Mouse (Mus musculus) testis, postnatal 14 days (tissue): Measurements from ENCODE around the gene Sh2d6.
"Not testable (repeated sequence)": the region's sequence is repeated elsewhere in the genome, so short reads cannot be mapped to it uniquely, and the experiment has no call there.

Experiments
- DNase-seq: peaks from one replicate; pipeline ENCODE4 v3.0.0; 2021; ENCODE audit warnings: low spot score

Gene Sh2d6

GRCm38 (mm10) chr6:72503309-72503708 lies 18.2 kb downstream of the Sh2d6 start:
- DNase-seq, result no peak

GRCm38 (mm10) chr6:72498950-72499349 lies 22.6 kb downstream of the Sh2d6 start:
- DNase-seq, result no peak

- DNase-seq, result peak; percentile 39
Measured at GRCm38 (mm10) chr6:72492892-72493291, 28.6 kb downstream of the Sh2d6 start.

- no peak for DNase-seq
Measured at GRCm38 (mm10) chr6:72491151-72491550, 30.4 kb downstream of the Sh2d6 start.

- DNase-seq, result no peak
Measured at GRCm38 (mm10) chr6:72489534-72489933, 32.0 kb downstream of the Sh2d6 start.

DNA sequence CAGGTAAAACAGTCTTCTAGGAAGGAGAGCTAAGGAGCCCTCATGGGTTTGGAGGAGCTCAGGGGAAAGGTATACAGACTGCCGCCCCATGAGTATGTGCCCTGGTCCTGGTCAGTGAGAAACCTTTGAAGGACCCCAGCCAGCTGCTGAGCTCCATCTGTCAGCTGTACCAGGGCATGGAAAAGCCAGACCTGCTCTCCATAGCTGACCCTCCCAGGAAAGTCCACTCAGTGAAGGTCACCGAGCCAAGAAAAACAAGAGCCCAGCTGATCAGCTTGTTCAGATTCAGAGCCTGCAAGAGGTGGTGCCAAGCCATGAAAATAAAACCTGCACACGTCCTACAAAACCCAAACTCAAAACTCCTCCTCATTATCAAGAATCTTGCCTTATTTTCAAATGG lies 32.7 kb downstream of the Sh2d6 start:
- DNase-seq, result no peak

DNA sequence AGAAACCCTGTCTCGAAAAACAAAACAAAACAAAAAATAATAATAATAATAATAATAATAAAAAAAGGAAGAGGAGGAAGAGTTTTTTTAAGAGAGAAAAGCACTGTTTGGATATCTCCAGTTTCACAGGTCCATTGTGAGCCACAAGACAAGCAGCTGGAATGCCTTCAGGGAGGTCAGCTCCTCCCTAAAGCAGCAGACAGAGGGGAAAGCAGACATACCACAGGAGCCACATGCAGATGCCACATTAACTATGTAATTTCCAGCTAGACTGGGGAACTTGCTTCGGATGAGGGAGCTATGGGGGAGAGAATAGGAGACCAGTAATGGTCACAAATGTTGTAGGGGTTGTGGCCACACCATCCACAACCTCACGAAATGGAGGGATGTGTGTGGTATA lies 34.2 kb downstream of the Sh2d6 start:
- DNase-seq, result no peak

DNA sequence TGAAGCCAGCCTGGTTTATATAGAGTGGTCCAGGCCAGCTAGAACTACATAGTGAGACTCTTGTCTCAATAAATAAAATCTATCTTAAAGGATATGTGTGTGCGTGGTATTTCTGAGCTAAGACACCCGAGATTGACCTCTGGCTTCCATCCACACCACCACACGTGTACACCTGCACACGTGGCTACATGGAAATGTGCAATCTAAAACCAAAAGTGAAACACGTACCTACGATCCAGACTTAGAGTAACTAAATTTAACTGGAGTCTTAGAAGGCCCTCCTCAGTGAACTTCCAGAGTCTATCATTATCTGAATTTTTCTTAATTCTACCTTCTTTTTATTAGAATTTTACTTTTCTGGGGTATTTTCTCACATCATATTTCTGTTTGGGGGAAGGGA lies 35.2 kb downstream of the Sh2d6 start:
- DNase-seq, result no peak

DNA sequence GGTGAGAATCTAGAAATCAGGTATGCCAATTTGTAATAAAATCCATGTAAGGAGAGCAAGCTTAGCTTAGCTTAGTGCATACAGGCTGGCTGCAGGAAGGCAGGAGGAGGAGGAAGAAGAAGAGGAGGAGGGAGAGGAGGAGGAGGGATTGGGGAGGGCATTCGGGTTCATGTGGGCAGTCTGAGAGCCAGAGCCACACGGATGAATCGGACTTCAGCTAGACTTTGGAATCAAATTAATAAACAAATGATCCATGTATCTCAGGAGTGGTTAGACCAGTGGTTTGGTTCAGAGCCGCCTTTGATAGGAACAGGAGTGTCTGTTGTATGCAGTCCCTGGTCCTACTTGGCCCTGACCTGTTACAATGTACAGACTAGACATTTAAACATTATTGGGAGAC lies 36.6 kb downstream of the Sh2d6 start:
- DNase-seq, result no peak

DNA sequence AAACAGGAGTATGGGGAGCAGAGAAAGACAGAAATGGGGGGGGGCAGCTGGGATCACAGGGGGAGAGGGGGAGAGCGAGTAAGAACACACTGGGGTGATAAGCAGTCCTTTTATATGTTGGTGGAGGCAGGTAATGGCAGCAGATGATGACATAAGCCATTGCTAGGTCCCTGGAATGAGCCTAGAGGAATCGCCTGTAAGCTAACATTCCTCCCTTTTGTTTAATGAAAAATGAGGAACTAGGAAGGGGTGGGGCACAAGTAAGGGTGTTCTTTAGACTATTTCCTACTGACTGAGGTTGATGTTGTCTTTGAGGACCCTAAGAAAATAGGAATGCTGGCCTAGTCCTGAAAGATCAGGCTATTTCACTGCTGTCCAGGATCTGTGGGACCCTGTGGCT lies 39.4 kb downstream of the Sh2d6 start:
- DNase-seq, result no peak

DNA sequence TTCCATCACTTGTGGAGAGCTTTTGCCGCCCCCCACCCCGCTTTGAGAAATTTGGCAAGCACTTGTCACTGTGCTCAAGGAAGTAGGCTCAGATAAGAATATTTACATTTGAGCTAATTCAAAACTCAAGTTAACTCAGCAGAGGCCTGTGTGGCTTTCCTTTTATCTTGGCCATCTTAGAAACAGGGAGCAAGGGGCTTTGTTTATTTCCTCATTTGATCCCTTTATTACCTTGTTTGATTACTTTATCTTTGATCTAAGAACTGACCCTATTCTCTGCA lies 41.1 kb downstream of the Sh2d6 start:
- DNase-seq, result no peak

- no peak for DNase-seq
Measured at GRCm38 (mm10) chr6:72479645-72480421, 41.7 kb downstream of the Sh2d6 start.

- DNase-seq, result not testable (repeated sequence)
Measured at GRCm38 (mm10) chr6:72478691-72479090, 42.8 kb downstream of the Sh2d6 start.

DNA sequence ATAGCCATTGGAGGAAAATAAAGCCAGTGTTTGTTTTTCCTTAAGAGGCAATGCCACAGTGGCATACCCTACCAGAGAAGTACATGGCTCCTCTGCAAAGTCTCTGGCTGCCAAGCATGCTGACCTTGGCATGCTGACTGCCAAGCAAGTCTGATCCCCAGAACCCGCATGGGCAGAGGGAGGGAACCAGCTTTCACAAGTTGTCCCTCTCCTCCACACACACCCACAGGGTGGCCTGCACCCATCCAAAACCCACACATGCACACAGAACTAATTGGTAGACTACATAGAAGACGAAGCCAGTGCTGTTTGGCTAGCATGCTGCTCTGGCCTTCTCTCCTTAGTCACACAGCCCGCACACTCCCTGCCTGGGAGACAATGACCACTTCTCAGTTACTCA lies 43.9 kb downstream of the Sh2d6 start:
- peak; percentile 82 for DNase-seq

DNA sequence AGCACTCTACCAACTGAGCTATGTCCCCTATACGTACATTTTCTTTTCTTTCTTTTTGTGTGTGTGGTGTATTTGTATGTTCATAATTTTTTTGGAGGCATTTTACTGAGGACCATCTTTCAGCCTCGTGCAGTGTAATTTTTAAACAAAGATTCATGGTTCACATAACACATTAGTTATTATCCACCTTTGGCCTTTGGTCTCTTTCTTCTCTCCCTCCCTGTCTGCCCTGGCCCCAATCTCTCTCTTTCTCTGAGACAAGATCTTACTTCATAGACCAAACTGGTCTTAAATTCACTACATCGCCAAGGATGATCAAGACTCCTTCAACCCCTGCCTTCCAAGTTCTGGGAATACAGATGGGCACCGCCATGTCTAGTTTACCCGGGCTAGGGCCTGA lies 44.7 kb downstream of the Sh2d6 start:
- no peak for DNase-seq

- DNase-seq, result no peak
Measured at GRCm38 (mm10) chr6:72475221-72475985, 46.1 kb downstream of the Sh2d6 start.

DNA sequence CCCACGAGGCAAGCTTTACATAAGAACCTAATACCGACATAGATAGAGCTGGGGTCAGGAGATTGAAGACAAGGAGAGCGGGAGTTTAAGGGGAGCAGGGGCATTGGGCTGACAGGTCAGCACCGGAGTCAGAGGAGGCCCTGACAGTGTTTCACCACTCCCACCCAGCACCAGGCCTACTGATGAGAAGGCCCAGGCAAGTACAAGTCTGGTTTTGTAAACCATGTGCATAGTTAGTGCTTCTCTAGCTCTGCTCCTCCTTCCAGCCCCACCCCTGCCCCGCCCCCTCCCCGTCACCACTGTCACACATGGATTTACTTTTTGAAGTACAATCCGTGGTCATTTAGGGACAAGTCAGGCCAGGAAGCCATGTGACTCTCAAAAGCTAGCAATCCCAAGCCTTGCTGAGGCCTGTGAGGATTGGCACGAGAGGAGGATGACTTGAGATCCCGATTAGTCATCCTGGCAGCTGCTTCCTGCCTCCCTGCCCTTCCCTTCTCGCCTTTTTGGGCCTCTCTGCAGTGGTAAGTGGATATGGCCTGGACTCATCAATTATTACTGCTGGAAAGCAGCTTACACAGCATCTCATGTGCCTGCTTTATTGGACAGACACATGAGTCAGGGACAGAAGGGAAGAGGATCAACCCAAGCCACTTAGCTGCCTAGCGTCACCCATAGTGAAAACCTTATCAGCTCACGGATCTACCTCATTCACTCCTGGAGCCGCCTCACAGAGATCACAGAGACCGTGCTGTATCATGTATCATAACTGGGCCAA lies 48.1 kb downstream of the Sh2d6 start:
- no peak for DNase-seq

GRCm38 (mm10) chr6:72466171-72466570 lies 55.3 kb downstream of the Sh2d6 start:
- DNase-seq, result no peak

DNA sequence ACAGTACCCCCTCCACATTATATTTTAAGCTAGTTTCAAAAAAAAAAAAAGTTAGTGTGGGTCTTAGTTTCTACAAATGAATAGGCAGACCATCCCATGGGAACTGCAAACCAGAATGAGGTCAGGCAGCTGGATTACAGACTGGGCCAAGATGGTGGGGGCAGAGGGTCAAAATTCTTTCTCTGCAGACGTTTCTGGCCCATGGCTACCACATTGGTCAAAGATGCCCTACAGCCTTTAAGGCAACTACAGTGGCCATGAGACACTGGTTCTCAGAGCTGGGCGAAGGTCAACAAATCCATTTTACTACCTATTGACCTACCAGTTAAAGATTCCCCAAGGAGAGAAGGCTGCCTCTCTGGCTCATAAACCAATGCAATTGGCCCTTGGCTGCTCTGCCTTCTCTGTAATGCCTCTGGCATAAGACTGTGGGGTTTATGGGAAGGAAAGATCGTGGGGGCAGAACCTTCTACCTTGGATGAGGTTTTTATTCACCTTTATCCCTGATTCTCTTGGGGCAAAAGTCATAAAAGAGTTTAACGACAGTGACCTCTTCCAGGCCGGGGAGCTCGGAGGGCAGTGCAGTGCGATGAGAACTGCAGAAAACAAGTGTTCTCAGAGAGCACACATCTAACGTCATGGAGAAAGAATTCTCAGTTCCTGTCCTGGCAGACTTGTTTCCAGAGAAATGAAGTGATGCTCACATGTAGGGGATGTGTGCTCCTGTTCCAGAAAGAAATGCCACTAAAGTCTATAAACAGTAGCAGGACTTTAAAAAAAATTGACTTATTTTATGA lies 55.9 kb downstream of the Sh2d6 start:
- DNase-seq, result no peak
